Mouse (Mus musculus) C2C12 (cell line): ENCODE data around the gene Lca5. TPM values are rescaled to one million over a fixed set of nuclear protein-coding genes. Genes with fewer than 3 reads are reported as not detected.

ENCODE experiments used
- H3K27me3 ChIP-seq: one replicate; pipeline ENCODE4 v1.6.1; 2011; ENCODE audit not compliant: control insufficient read depth, insufficient read depth, insufficient read length
- H3K36me3 ChIP-seq: one replicate; pipeline ENCODE4 v1.6.1; 2011; ENCODE audit not compliant: control insufficient read depth, insufficient read depth
- H3K4me3 ChIP-seq: one replicate; pipeline ENCODE4 v1.5.1; 2011; ENCODE audit warnings: mild to moderate bottlenecking, control low read depth; ENCODE audit not compliant: poor library complexity, insufficient read depth, severe bottlenecking
- H3K79me2 ChIP-seq: one replicate; pipeline ENCODE4 v1.6.1; 2011; ENCODE audit not compliant: control insufficient read depth, insufficient read depth
- H3K79me3 ChIP-seq: one replicate; pipeline ENCODE4 v1.6.1; 2011; ENCODE audit warnings: low read depth, control low read depth
- H3ac ChIP-seq: one replicate; pipeline ENCODE3; 2011; ENCODE audit warnings: low read depth; ENCODE audit not compliant: control insufficient read depth, insufficient read length
- CEBPB ChIP-seq: IDR thresholded peaks from one replicate; pipeline ENCODE4 v1.6.1; 2011; ENCODE audit warnings: low read depth, mild to moderate bottlenecking, control low read depth, moderate library complexity
- CTCF ChIP-seq: IDR thresholded peaks from one replicate; pipeline ENCODE4 v1.5.1; 2011; ENCODE audit not compliant: control insufficient read depth, insufficient read depth, insufficient read length
- FOSL1 ChIP-seq: IDR thresholded peaks from one replicate; pipeline ENCODE4 v1.8.0; 2011; ENCODE audit warnings: mild to moderate bottlenecking, low read length; ENCODE audit not compliant: poor library complexity, insufficient read depth, severe bottlenecking
- MAX ChIP-seq: IDR thresholded peaks from one replicate; pipeline ENCODE4 v1.6.1; 2011; ENCODE audit warnings: mild to moderate bottlenecking, control low read depth
- MYOD1 ChIP-seq: IDR thresholded peaks from one replicate; pipeline ENCODE4 v1.6.1; 2011; ENCODE audit warnings: low read depth; ENCODE audit not compliant: control insufficient read depth, insufficient read length
- MYOG ChIP-seq: IDR thresholded peaks from one replicate; pipeline ENCODE4 v1.6.1; 2011; ENCODE audit not compliant: control insufficient read depth, insufficient read length; ENCODE audit errors: extremely low read depth
- USF1 ChIP-seq: IDR thresholded peaks from one replicate; pipeline ENCODE4 v1.6.1; 2011; ENCODE audit warnings: low read depth, mild to moderate bottlenecking, control low read depth, moderate library complexity
- polyA plus RNA-seq: library from polyadenylated mRNA; unstranded; fragments of >200 nt; fragmentation: generic; extraction: Trizol; gene quantifications from one replicate; pipeline ENCODE4 v1.2.1, GENCODE M21; 2012; ENCODE audit warnings: missing spikeins

The Lca5 gene
- polyA plus RNA-seq, 1 experiment: 2.2 TPM

DNA sequence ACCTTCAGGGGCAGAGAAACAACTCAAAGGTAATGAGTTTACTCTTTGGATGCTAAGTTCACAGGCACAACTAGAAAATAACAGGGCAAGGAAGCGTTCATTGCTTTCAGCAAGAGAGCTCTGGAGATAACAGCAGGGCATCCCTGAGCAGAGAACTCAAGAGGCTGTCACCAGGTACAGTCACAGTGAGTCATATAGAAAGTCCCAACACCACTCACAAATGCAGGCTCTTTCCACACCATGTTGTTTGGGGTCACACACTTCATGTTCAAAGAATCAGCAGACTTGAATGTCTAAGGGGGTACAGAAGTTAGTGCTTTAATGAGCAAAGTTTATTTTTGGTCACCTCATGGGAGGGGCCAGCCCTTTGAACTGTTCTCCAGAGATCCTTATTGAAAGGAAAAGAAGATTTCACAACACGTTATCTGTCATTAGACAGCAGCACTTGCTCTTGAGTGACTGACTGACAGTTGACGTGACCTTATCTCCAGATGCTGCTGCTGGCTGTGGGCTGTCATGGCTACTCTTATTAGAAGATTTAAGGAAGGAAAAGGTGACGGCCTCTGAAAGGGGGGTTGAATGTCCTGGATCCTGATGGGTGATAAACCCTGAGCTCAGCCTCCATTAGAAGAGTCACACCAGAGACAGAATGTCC is 65.3 kb downstream of the Lca5 start:
- no peak overlapping the region for H3ac ChIP-seq
- H3K27me3 ChIP-seq: no peaks in the 10 kb centered on the region
- no peaks in the 10 kb centered on the region for H3K79me3 ChIP-seq
- TF ChIP-seq FOSL1 (no peak), USF1 (no peak), MAX (no peak), MYOD1 (no peak), MYOG (no peak), CTCF (no peak), CEBPB (no peak)
- H3K36me3 ChIP-seq: no peaks in the 10 kb centered on the region
- no peak overlapping the region for H3K4me3 ChIP-seq
- H3K79me2 ChIP-seq: no peaks in the 10 kb centered on the region

DNA sequence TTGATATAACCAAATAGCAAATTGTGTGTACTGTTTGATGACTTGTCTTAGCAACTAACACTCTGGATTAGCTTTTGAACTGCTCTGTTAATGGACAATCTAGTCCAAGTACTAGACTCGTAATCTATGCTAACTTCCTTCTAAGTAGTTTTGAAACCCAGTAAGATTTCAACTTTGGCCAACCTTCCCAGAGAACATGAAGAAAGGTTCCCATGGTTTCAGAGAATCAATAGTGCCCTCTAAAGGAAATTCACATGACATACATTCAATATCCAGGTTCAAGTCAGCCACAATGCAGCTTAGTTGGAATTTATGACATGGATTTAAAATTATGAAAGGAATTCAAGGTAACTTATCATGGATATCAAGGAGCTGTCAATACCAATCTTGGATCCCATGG is 70.0 kb downstream of the Lca5 start:
- TF ChIP-seq MYOG (no peak), CTCF (no peak), USF1 (no peak), MYOD1 (no peak), FOSL1 (no peak), MAX (no peak), CEBPB (no peak)
- no peaks in the 10 kb centered on the region for H3K79me2 ChIP-seq
- no peaks in the 10 kb centered on the region for H3K36me3 ChIP-seq
- no peaks in the 10 kb centered on the region for H3K79me3 ChIP-seq
- no peaks in the 10 kb centered on the region for H3K27me3 ChIP-seq
- no peak overlapping the region for H3K4me3 ChIP-seq
- H3ac ChIP-seq: no peak overlapping the region

DNA sequence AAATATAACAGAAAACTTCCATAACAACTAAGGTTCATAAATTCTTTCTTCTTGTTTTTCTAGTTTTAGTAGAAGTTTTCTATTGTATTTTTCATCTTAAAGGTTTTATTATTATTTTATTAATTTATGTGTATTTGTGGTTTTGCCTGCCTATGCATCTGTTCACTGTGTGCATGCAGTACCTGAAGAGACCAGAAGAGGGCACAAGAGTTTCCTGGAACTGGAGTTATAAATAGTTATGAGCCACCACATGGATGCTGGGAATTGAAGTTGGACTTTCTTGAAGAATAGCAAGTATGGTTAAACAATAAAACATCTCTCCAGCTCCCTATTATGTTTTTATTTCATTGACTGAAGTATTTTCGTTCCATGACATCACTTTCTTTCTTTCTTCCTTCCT is 72.7 kb downstream of the Lca5 start:
- no peaks in the 10 kb centered on the region for H3K79me3 ChIP-seq
- no peaks in the 10 kb centered on the region for H3K36me3 ChIP-seq
- H3ac ChIP-seq: no peak overlapping the region
- H3K79me2 ChIP-seq: no peaks in the 10 kb centered on the region
- TF ChIP-seq CTCF (no peak), FOSL1 (no peak), MYOD1 (no peak), MYOG (no peak), USF1 (no peak), CEBPB (no peak), MAX (no peak)
- H3K4me3 ChIP-seq: no peak overlapping the region
- H3K27me3 ChIP-seq: no peaks in the 10 kb centered on the region

DNA sequence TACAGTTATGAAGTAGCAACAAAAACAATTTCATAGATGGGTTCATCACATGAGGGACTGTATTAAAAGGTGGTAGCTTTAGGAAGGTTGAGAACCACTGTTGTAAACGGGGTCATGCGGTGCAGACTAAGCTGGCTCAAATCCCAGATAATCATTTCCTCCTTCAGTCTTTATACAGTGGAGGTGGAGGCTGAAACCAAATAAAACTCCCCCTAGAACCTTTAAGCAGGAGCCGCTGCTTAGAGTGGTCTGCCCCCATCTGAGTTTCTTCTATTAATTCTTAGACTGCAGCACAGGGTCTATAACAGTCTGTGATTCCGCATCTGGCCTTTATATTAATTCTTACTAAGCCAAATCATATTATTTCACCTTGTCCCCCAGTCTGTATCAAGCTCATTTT is 85.1 kb downstream of the Lca5 start:
- H3K27me3 ChIP-seq: no peaks in the 10 kb centered on the region
- H3K4me3 ChIP-seq: no peak overlapping the region
- H3ac ChIP-seq: no peak overlapping the region
- no peaks in the 10 kb centered on the region for H3K79me2 ChIP-seq
- no peak for TF ChIP-seq CTCF
- no peak for TF ChIP-seq MYOD1
- no peak for TF ChIP-seq USF1
- TF ChIP-seq MYOG: no peak
- TF ChIP-seq CEBPB: no peak
- no peak for TF ChIP-seq MAX
- no peak for TF ChIP-seq FOSL1
- no peaks in the 10 kb centered on the region for H3K79me3 ChIP-seq
- no peaks in the 10 kb centered on the region for H3K36me3 ChIP-seq

DNA sequence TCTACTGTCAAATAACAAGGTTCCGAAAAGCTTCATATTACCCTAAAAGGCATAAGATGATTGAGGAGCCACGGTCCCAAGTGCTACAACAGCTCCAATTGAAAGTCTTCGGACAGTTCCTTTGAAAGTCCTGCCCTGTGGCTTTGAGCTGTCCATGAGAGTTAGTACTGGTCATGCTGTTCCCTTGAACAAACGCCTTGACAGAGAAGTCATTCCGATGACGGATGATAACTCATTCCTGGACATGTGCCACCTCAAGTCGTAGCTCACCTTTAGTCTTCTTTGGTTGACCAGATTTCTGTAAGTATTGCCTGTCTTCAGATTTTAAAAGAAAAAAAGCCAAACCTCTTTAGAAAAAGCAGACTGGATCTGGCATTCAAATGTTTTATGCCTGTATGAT is 87.6 kb downstream of the Lca5 start:
- Histone ChIP-seq H3ac (no peak overlapping the region), H3K36me3 (no peaks in the 10 kb centered on the region), H3K4me3 (no peak overlapping the region), H3K27me3 (no peaks in the 10 kb centered on the region), H3K79me2 (no peaks in the 10 kb centered on the region), H3K79me3 (no peaks in the 10 kb centered on the region)
- no peak for TF ChIP-seq MYOG
- no peak for TF ChIP-seq USF1
- no peak for TF ChIP-seq CTCF
- TF ChIP-seq MAX: no peak
- no peak for TF ChIP-seq CEBPB

DNA sequence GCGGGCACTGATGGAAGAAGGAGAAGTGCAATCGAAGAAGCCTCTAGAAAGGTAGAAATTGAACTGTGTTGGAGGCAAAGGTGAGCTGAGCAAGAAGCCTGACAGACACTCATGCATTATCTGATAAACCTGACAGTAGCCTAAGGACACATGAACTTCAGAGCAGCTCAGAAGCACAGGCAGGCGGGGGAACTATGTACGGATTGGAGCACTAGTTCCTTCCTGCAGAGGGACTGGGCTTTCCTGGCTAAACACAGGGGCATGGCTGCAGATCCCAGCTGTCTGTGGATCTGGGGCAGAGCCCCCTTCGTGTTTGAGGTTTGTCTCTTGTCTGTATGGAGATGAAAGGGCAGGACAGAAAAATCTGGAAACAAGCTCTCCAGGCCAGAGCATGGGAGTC is 89.8 kb downstream of the Lca5 start:
- Histone ChIP-seq H3K79me2 (no peaks in the 10 kb centered on the region), H3K27me3 (no peaks in the 10 kb centered on the region), H3K4me3 (no peak overlapping the region), H3K79me3 (no peaks in the 10 kb centered on the region), H3ac (no peak overlapping the region), H3K36me3 (no peaks in the 10 kb centered on the region)
- no peak for TF ChIP-seq FOSL1
- TF ChIP-seq USF1: no peak
- no peak for TF ChIP-seq MAX
